Mouse (Mus musculus): Measurements from ENCODE around the gene Rasa2. TPM values are rescaled to one million over a fixed set of nuclear protein-coding genes. Genes with fewer than 3 reads are reported as not detected.

Gene Rasa2
- total and polyA plus RNA-seq, 3 experiments, result 9.7 to 9.8 (median 9.8) TPM

DNA sequence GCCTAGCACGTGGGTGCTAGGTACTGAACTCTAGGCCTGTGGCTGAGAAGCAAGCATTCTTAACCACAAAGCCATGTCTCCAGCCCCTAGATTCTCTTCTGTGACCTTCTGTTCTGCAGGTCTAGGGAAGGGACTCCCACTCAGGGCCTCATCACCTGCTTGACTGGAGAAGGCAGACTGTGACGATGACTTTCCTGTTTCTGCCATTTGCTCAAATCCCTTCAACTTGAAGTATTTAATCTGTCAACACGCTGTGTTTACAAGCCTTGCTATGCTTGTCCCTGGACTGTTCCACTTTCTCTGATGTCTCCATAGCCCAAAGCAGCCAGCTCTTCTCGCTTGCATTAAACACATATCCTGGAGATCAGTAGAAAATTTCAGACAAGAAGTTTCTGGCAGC, 98.9 kb downstream of the Rasa2 start:
- Histone ChIP-seq H3K36me3 (replicated peaks in 1 of 2; ENCODE audit: control insufficient read depth in 1 of 2, insufficient read depth in 1 of 2, low read length in 1 of 2) (peaks cover 0 to 4% of the 10 kb centered on the region in 2 experiments), H3K9me3 (replicated peaks; ENCODE audit: low read length) (no peaks in the 10 kb centered on the region), H3K27ac (ENCODE audit: insufficient read depth, low read depth) (no peak overlapping the region), H3K4me3 (replicated peaks in 1 of 3; ENCODE audit: low read depth in 2 of 3, low read length in 2 of 3, poor library complexity in 1 of 3) (no peak overlapping the region), H3K4me2 (ENCODE audit: insufficient read depth, low read depth, poor library complexity, severe bottlenecking) (no peak overlapping the region), H3K4me1 (ENCODE audit: control insufficient read depth in 1 of 2, insufficient read depth in 2 of 2) (no peaks in the 10 kb centered on the region; a peak in 1 of 4 replicates), H3K27me3 (replicated peaks) (no peaks in the 10 kb centered on the region), H3K9ac (ENCODE audit: insufficient read depth, low read depth) (no peak overlapping the region), H3K79me2 (replicated peaks; ENCODE audit: control insufficient read depth, extremely low read depth, insufficient read depth, poor library complexity, severe bottlenecking) (no peaks in the 10 kb centered on the region)
- no peak for TF ChIP-seq UBTF (IDR thresholded peaks at IDR 0.05; ENCODE audit: low read depth, low read length)
- no peak for TF ChIP-seq KAT2A (IDR thresholded peaks at IDR 0.05; ENCODE audit: insufficient replicate concordance, low read length)
- no peak for TF ChIP-seq ZNF384 (IDR thresholded peaks at IDR 0.05; ENCODE audit: low read depth, low read length)
- no peak for TF ChIP-seq MXI1 (IDR thresholded peaks at IDR 0.05; ENCODE audit: low read depth, low read length)
- no peak for TF ChIP-seq USF1 (IDR thresholded peaks at IDR 0.05; ENCODE audit: low read depth, low read length)
- TF ChIP-seq NRF1 (IDR thresholded peaks at IDR 0.05; ENCODE audit: low read depth, low read length), result no peak
- TF ChIP-seq RAD21 (IDR thresholded peaks at IDR 0.05; ENCODE audit: low read depth, low read length), result no peak
- TF ChIP-seq SMC3 (IDR thresholded peaks at IDR 0.05; ENCODE audit: low read depth, low read length), result no peak
- no peak for TF ChIP-seq EP300 (IDR thresholded peaks at IDR 0.05; ENCODE audit: low read length)
- TF ChIP-seq E2F4 (IDR thresholded peaks at IDR 0.05; ENCODE audit: insufficient replicate concordance, low read depth, low read length), result no peak
- no peak for TF ChIP-seq CHD1 (IDR thresholded peaks at IDR 0.05; ENCODE audit: low read depth, low read length)
- TF ChIP-seq GABPA (IDR thresholded peaks at IDR 0.05; ENCODE audit: insufficient replicate concordance, low read depth, low read length), result no peak
- no peak for TF ChIP-seq SIN3A (IDR thresholded peaks at IDR 0.05; ENCODE audit: low read length)
- TF ChIP-seq MAX (IDR thresholded peaks at IDR 0.05; ENCODE audit: low read length), result no peak
- TF ChIP-seq ELF1 (IDR thresholded peaks at IDR 0.05; ENCODE audit: low read depth, low read length), result no peak
- TF ChIP-seq CTCF (conservative IDR thresholded peaks at IDR 0.05 in 1 of 2, IDR thresholded peaks at IDR 0.05 in 1 of 2; ENCODE audit: low read depth in 2 of 2, low read length in 2 of 2), result no peak
- TF ChIP-seq MAFK (IDR thresholded peaks at IDR 0.05; ENCODE audit: insufficient replicate concordance, low read length), result no peak
- no peak for TF ChIP-seq NELFE (IDR thresholded peaks at IDR 0.05; ENCODE audit: low read depth, low read length)
- TF ChIP-seq JUND (conservative IDR thresholded peaks at IDR 0.05; ENCODE audit: low read depth, low read length), result no peak
- dilution Hi-C loops (cut with MboI; ENCODE audit: extremely low pct_ligation_motif_present, extremely low pct_unique_long_range_greater_than_20kb, low sequenced_read_pairs) (no loop called here), in situ Hi-C loops (cut with MboI; ENCODE audit: low pct_ligation_motif_present, low pct_unique_long_range_greater_than_20kb, low sequenced_read_pairs) (no loop called here)
- no peak for DNase-seq (ENCODE audit: extremely low read depth)

DNA sequence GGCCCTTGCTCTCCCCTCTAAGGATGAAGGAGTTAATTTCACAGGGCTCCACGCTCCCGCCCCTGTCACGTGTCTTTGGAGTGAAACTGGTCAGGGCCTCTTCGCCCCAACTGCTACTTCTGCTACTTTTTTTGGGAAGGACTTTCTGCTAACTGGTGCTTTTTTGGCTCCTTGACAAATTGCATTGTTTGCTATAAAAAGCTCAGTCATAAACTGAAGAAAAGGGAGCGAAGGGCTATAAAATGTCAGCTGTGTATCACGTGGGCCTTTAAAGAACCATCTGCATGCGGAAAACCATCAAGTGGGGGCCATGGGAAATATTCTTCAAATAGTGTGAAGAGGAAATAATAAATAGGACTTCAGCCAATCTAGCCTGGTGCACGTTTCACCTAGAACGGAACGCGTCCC, 100.7 kb downstream of the Rasa2 start:
- H3K36me3 ChIP-seq (replicated peaks in 1 of 2; ENCODE audit: control insufficient read depth in 1 of 2, insufficient read depth in 1 of 2, low read length in 1 of 2), result no peaks in the 10 kb centered on the region
- no peak overlapping the region for H3K4me2 ChIP-seq (ENCODE audit: insufficient read depth, low read depth, poor library complexity, severe bottlenecking)
- peaks cover 3 to 4% of the 10 kb centered on the region in 2 experiments; a peak in 2 of 4 replicates for H3K4me1 ChIP-seq (ENCODE audit: control insufficient read depth in 1 of 2, insufficient read depth in 2 of 2)
- H3K27me3 ChIP-seq (replicated peaks), result no peaks in the 10 kb centered on the region
- DNase-seq (ENCODE audit: extremely low read depth), result no peak
- no peak overlapping the region for H3K4me3 ChIP-seq (replicated peaks in 1 of 3; ENCODE audit: low read depth in 2 of 3, low read length in 2 of 3, poor library complexity in 1 of 3)
- H3K9me3 ChIP-seq (replicated peaks; ENCODE audit: low read length), result no peaks in the 10 kb centered on the region
- in situ Hi-C loops (cut with MboI; ENCODE audit: low pct_ligation_motif_present, low pct_unique_long_range_greater_than_20kb, low sequenced_read_pairs) (no loop called here), dilution Hi-C loops (cut with MboI; ENCODE audit: extremely low pct_ligation_motif_present, extremely low pct_unique_long_range_greater_than_20kb, low sequenced_read_pairs) (no loop called here)
- no peak overlapping the region for H3K9ac ChIP-seq (ENCODE audit: insufficient read depth, low read depth)
- no peaks in the 10 kb centered on the region for H3K79me2 ChIP-seq (replicated peaks; ENCODE audit: control insufficient read depth, extremely low read depth, insufficient read depth, poor library complexity, severe bottlenecking)
- TF ChIP-seq MAX (IDR thresholded peaks at IDR 0.05; ENCODE audit: low read length) (no peak), CHD2 (IDR thresholded peaks at IDR 0.05; ENCODE audit: low read length) (no peak), POLR2AphosphoS2 (IDR thresholded peaks at IDR 0.05; ENCODE audit: low read depth, low read length) (no peak), PAX5 (IDR thresholded peaks at IDR 0.05; ENCODE audit: low read length) (no peak), JUND (conservative IDR thresholded peaks at IDR 0.05; ENCODE audit: low read depth, low read length) (no peak), TCF12 (IDR thresholded peaks at IDR 0.05; ENCODE audit: low read depth, low read length) (no peak), GABPA (IDR thresholded peaks at IDR 0.05; ENCODE audit: insufficient replicate concordance, low read depth, low read length) (no peak), MAZ (IDR thresholded peaks at IDR 0.05; ENCODE audit: low read depth, low read length) (no peak), MYC (IDR thresholded peaks at IDR 0.05; ENCODE audit: low read depth, low read length) (no peak), ZNF384 (IDR thresholded peaks at IDR 0.05; ENCODE audit: low read depth, low read length) (no peak), CHD1 (IDR thresholded peaks at IDR 0.05; ENCODE audit: low read depth, low read length) (no peak), SMC3 (IDR thresholded peaks at IDR 0.05; ENCODE audit: low read depth, low read length) (no peak), USF2 (conservative IDR thresholded peaks at IDR 0.05; ENCODE audit: low read depth, low read length) (no peak), ETS1 (conservative IDR thresholded peaks at IDR 0.05; ENCODE audit: low read depth, low read length) (no peak), POLR2A (IDR thresholded peaks at IDR 0.05; ENCODE audit: low read depth, low read length) (no peak), IRF4 (IDR thresholded peaks at IDR 0.05; ENCODE audit: low read depth, low read length) (no peak)
- no peak overlapping the region for H3K27ac ChIP-seq (ENCODE audit: insufficient read depth, low read depth)
